Mouse (Mus musculus) spleen, postnatal 14 days (tissue): ENCODE data around the gene Sspn.

ENCODE experiments used
- DNase-seq, 2 experiments: peaks; one replicate each; pipeline ENCODE4 v3.0.0; 2021 to 2022; ENCODE audit warnings: low spot score in 2 of 2

Sspn gene

GRCm38 (mm10) chr6:145934001-145934696 lies 2.7 kb downstream of the Sspn start:
- DNase-seq: no peak

GRCm38 (mm10) chr6:145934697-145935240 lies 3.3 kb downstream of the Sspn start:
- DNase-seq: no peak

GRCm38 (mm10) chr6:145935912-145936311 lies 4.5 kb downstream of the Sspn start:
- DNase-seq: no peak

- no peak for DNase-seq
Observed at GRCm38 (mm10) chr6:145936511-145936910, 5.1 kb downstream of the Sspn start.

- DNase-seq: no peak
Observed at GRCm38 (mm10) chr6:145940852-145941251, 9.4 kb downstream of the Sspn start.

- no peak for DNase-seq
Observed at GRCm38 (mm10) chr6:145942263-145942966, 11.0 kb downstream of the Sspn start.

GRCm38 (mm10) chr6:145943414-145943813 lies 12.0 kb downstream of the Sspn start:
- no peak for DNase-seq

- no peak for DNase-seq
Observed at GRCm38 (mm10) chr6:145945700-145946344, 14.4 kb downstream of the Sspn start.

GRCm38 (mm10) chr6:145949049-145949448 lies 17.6 kb downstream of the Sspn start:
- DNase-seq: no peak

GRCm38 (mm10) chr6:145950626-145951025 lies 19.2 kb downstream of the Sspn start:
- no peak for DNase-seq

- DNase-seq: no peak
Observed at GRCm38 (mm10) chr6:145952594-145952993, 21.2 kb downstream of the Sspn start.

GRCm38 (mm10) chr6:145953121-145953896 lies 21.9 kb downstream of the Sspn start:
- no peak for DNase-seq

- no peak for DNase-seq
Observed at GRCm38 (mm10) chr6:145957427-145957965, 26.1 kb downstream of the Sspn start.

GRCm38 (mm10) chr6:145958070-145958469 lies 26.6 kb downstream of the Sspn start:
- DNase-seq: no peak

GRCm38 (mm10) chr6:145961047-145961446 lies 29.6 kb downstream of the Sspn start:
- no peak for DNase-seq

- DNase-seq: no peak
Observed at GRCm38 (mm10) chr6:145963966-145964365, 32.5 kb downstream of the Sspn start.

GRCm38 (mm10) chr6:145967693-145968092 lies 36.3 kb downstream of the Sspn start:
- DNase-seq: no peak

- no peak for DNase-seq
Observed at GRCm38 (mm10) chr6:145968301-145968818, 36.9 kb downstream of the Sspn start.

GRCm38 (mm10) chr6:145968821-145969220 lies 37.4 kb downstream of the Sspn start:
- no peak for DNase-seq

- no peak for DNase-seq
Observed at GRCm38 (mm10) chr6:145969572-145969971, 38.1 kb downstream of the Sspn start.

GRCm38 (mm10) chr6:145972107-145972506 lies 40.7 kb downstream of the Sspn start:
- no peak for DNase-seq
